Comparison of ENCODE assay signal across 23 mouse cellular contexts in genomic region chr15:80639874-80640273, GRCm38 (mm10). TPM values are rescaled to one million over a fixed set of nuclear protein-coding genes. Genes with fewer than 3 reads are reported as not detected.
A peak's percentile ranks its signal among the peaks of the same experiment; 100 is the strongest.
DNase-seq lines count a peak whose midpoint lies in the region; ATAC-seq lines count a peak whose summit lies in the region.
"Had no signal": no experiment of that assay in that cellular context is flagged by ENCODE, and none has a peak within 500 bp of the region (broad histone marks: within the 10 kb centered on the region; RNA-seq: fewer than 3 reads in every experiment).

No protein-coding gene starts in this region.

- DNase-seq in 416B (ENCODE audit: low read depth), result peak; percentile 38
- no peak for DNase-seq in hindbrain, embryonic 14.5 days (ENCODE audit: low spot score)
- DNase-seq in heart, postnatal 4 days, result no peak
- DNase-seq: adrenal gland, postnatal 25 days; cerebellum, adult 11 months; cerebellum, adult 8-10 months; cerebellum, postnatal 14 days; embryo, embryonic 11 days; gastrocnemius, postnatal 36 days; heart, postnatal 36 days; kidney, adult 2 months had no signal

- no peaks in the 10 kb centered on the region for H3K27me3 ChIP-seq in hindbrain, embryonic 14.5 days (ENCODE audit: control insufficient read depth, insufficient read depth, low read length)
- H3K27me3 ChIP-seq: embryonic facial prominence, embryonic 15.5 days; forebrain, embryonic 15.5 days; hindbrain, embryonic 12.5 days; Patski had no signal

- no peaks in the 10 kb centered on the region for H3K36me3 ChIP-seq in hindbrain, embryonic 14.5 days (replicated peaks; ENCODE audit: control insufficient read depth, insufficient read depth)
- H3K36me3 ChIP-seq: embryonic facial prominence, embryonic 15.5 days; forebrain, embryonic 15.5 days; heart, embryonic 13.5 days; hindbrain, embryonic 12.5 days had no signal

- no peak overlapping the region for H3K9ac ChIP-seq in hindbrain, embryonic 14.5 days
- H3K9ac ChIP-seq: embryonic facial prominence, embryonic 15.5 days; forebrain, embryonic 15.5 days; heart, embryonic 13.5 days; hindbrain, embryonic 12.5 days had no signal

- WGBS in hindbrain, embryonic 14.5 days, result 91% methylated on average over 3 of the region's 3 CpGs

- H3K4me2 ChIP-seq in hindbrain, embryonic 14.5 days (replicated peaks), result no peak overlapping the region
- H3K4me2 ChIP-seq: embryonic facial prominence, embryonic 15.5 days; forebrain, embryonic 15.5 days; heart, embryonic 13.5 days; hindbrain, embryonic 12.5 days had no signal

- H3K4me3 ChIP-seq in hindbrain, embryonic 14.5 days (replicated peaks; ENCODE audit: low read length), result no peak overlapping the region
- H3K4me3 ChIP-seq: embryonic facial prominence, embryonic 15.5 days; forebrain, embryonic 15.5 days; heart, embryonic 13.5 days; hindbrain, embryonic 12.5 days had no signal

- no peak overlapping the region for H3K27ac ChIP-seq in hindbrain, embryonic 14.5 days
- H3K27ac ChIP-seq: embryonic facial prominence, embryonic 15.5 days; forebrain, embryonic 15.5 days; hindbrain, embryonic 12.5 days; hindbrain, postnatal 0 days had no signal

- peak; percentile 55 for ATAC-seq in CD4-positive, CD25-positive, alpha-beta regulatory T cell, adult 4 months
- ATAC-seq in activated CD4-positive, CD25-positive, alpha-beta regulatory T cell, adult 4 months, result peak; percentile 58
- ATAC-seq in inflammation-experienced regulatory T-cells, adult 6 months, result peak; percentile 55
- ATAC-seq in hindbrain, embryonic 14.5 days (ENCODE audit: low FRiP score), result no peak
- no peak for ATAC-seq in megakaryocyte-erythroid progenitor cell, adult 5-6 weeks (replicated peaks; ENCODE audit: low FRiP score, low TSS enrichment, poor library complexity, severe bottlenecking)
- no peak for ATAC-seq in cerebellum, adult (ENCODE audit: insufficient number of reproducible peaks, low FRiP score, low TSS enrichment)
- ATAC-seq: forebrain, embryonic 15.5 days; hindbrain, postnatal 0 days; Patski had no signal

- H3K4me1 ChIP-seq in hindbrain, embryonic 14.5 days (replicated peaks; ENCODE audit: control insufficient read depth, insufficient read depth, low read length), result no peaks in the 10 kb centered on the region
- H3K4me1 ChIP-seq: embryonic facial prominence, embryonic 15.5 days; forebrain, embryonic 15.5 days had no signal

- H3K9me3 ChIP-seq in hindbrain, embryonic 14.5 days (ENCODE audit: control insufficient read depth, low read length), result no peaks in the 10 kb centered on the region
- H3K9me3 ChIP-seq: embryonic facial prominence, embryonic 15.5 days; forebrain, embryonic 15.5 days; heart, embryonic 13.5 days; hindbrain, embryonic 12.5 days had no signal

RNA-seq across cellular contexts. Expression of gene Fam83f, which starts 31.8 kb away (rescaled TPM):
- under 1 TPM in 1 of 2 experiments, not detected in 1; 0.30 TPM for polyA plus RNA-seq in CD4-positive, CD25-positive, alpha-beta regulatory T cell, adult 4 months (2017; shearing (Covaris generic))
- polyA plus RNA-seq in activated CD4-positive, CD25-positive, alpha-beta regulatory T cell, adult 4 months (2017; shearing (Covaris generic)), result not detected
- polyA plus RNA-seq in inflammation-experienced regulatory T-cells, adult 6 months (2017; shearing (Covaris generic)), result not detected
- polyA plus RNA-seq in hindbrain, embryonic 14.5 days (2014; fragmentation: Nextera tagmentation; extraction: Ambion mirVana), result 0.07 and 0.20 TPM in 2 replicates
- total RNA-seq in heart, postnatal 4 days (2021), result under 1 TPM; 0.17 to 0.23 TPM
- not detected in 2 replicates for total RNA-seq in megakaryocyte-erythroid progenitor cell, adult 5-6 weeks (2014; fragmentation: Nextera tagmentation)
- total RNA-seq in megakaryocyte-erythroid progenitor cell, adult 5-6 weeks (2017), result not detected in 2 replicates
- total RNA-seq: common myeloid progenitor, adult 5-6 weeks had no signal
- polyA plus RNA-seq: Patski had no signal

Comparison
In these comparisons a context has a peak if more than half of its experiments do, and no peak if none do; other contexts are left out.
1. ATAC-seq: peak in CD4-positive, CD25-positive, alpha-beta regulatory T cell, adult 4 months (single experiment), activated CD4-positive, CD25-positive, alpha-beta regulatory T cell, adult 4 months (single experiment) and inflammation-experienced regulatory T-cells, adult 6 months (single experiment); none in hindbrain, embryonic 14.5 days (single experiment), megakaryocyte-erythroid progenitor cell, adult 5-6 weeks (single experiment) and cerebellum, adult (single experiment).